Mouse (Mus musculus) ovary, postnatal 14 days (tissue): ENCODE data around the gene Rbl2.

Experiments used
- DNase-seq: peaks from one replicate; pipeline ENCODE4 v3.0.0; 2022; ENCODE audit warnings: low spot score

Gene Rbl2

GRCm38 (mm10) chr8:91106271-91106670, 36.4 kb downstream of the Rbl2 start:
- DNase-seq = no peak

- DNase-seq = no peak
Measured at GRCm38 (mm10) chr8:91111868-91112477, 42.1 kb downstream of the Rbl2 start.

GRCm38 (mm10) chr8:91114428-91114827, 44.6 kb downstream of the Rbl2 start:
- no peak for DNase-seq

GRCm38 (mm10) chr8:91114910-91115309, 45.1 kb downstream of the Rbl2 start:
- no peak for DNase-seq

- DNase-seq = no peak
Measured at GRCm38 (mm10) chr8:91117537-91117936, 47.7 kb downstream of the Rbl2 start.

GRCm38 (mm10) chr8:91118131-91118530, 48.3 kb downstream of the Rbl2 start:
- no peak for DNase-seq

- DNase-seq = no peak
Measured at GRCm38 (mm10) chr8:91124315-91124714, 54.5 kb downstream of the Rbl2 start.

GRCm38 (mm10) chr8:91126786-91127185, 56.9 kb downstream of the Rbl2 start:
- no peak for DNase-seq

GRCm38 (mm10) chr8:91132731-91133130, 62.9 kb downstream of the Rbl2 start:
- no peak for DNase-seq

- no peak for DNase-seq
Measured at GRCm38 (mm10) chr8:91133441-91134069, 63.7 kb downstream of the Rbl2 start.

GRCm38 (mm10) chr8:91134070-91134475, 64.2 kb downstream of the Rbl2 start:
- peak; percentile 93 for DNase-seq

- no peak for DNase-seq
Measured at GRCm38 (mm10) chr8:91134659-91135058, 64.8 kb downstream of the Rbl2 start.

GRCm38 (mm10) chr8:91135308-91136181, 65.7 kb downstream of the Rbl2 start:
- no peak for DNase-seq

GRCm38 (mm10) chr8:91140828-91141227, 71.0 kb downstream of the Rbl2 start:
- DNase-seq = no peak

- DNase-seq = peak; percentile 39
Measured at GRCm38 (mm10) chr8:91147715-91148114, 77.9 kb downstream of the Rbl2 start.

- DNase-seq = no peak
Measured at GRCm38 (mm10) chr8:91148643-91149178, 78.9 kb downstream of the Rbl2 start.

- no peak for DNase-seq
Measured at GRCm38 (mm10) chr8:91149298-91149697, 79.4 kb downstream of the Rbl2 start.

GRCm38 (mm10) chr8:91151531-91151930, 81.7 kb downstream of the Rbl2 start:
- DNase-seq = no peak

- no peak for DNase-seq
Measured at GRCm38 (mm10) chr8:91153831-91154230, 84.0 kb downstream of the Rbl2 start.

GRCm38 (mm10) chr8:91154564-91154963, 84.7 kb downstream of the Rbl2 start:
- no peak for DNase-seq

GRCm38 (mm10) chr8:91158617-91159016, 88.8 kb downstream of the Rbl2 start:
- no peak for DNase-seq

GRCm38 (mm10) chr8:91159959-91160800, 90.3 kb downstream of the Rbl2 start:
- DNase-seq = no peak
